Mouse (Mus musculus) lung, embryonic 14.5 days (tissue): ENCODE measurements around the gene Ctdsp1. TPM values are rescaled to one million over a fixed set of nuclear protein-coding genes. Genes with fewer than 3 reads are reported as not detected.

Experiments
- ATAC-seq: fragments of 200-750 bp; cut with Nextera tagmentation; 2 replicates; pipeline ENCODE4 v1.8.0; 2017; ENCODE audit warnings: mild to moderate bottlenecking, moderate TSS enrichment, moderate library complexity; ENCODE audit not compliant: insufficient read depth
- DNase-seq: peaks from one replicate; pipeline ENCODE4 v3.0.0-alpha.2; 2015
- H3K27ac ChIP-seq: fragments of 300-500 bp; sonication (generic); 2 replicates; pipeline ENCODE4 v1.5.1; 2014; ENCODE audit warnings: low read depth, mild to moderate bottlenecking, moderate library complexity
- H3K27me3 ChIP-seq: fragments of 300-500 bp; sonication (generic); 2 replicates; pipeline ENCODE4 v1.6.1; 2014; ENCODE audit warnings: low read length, control low read depth; ENCODE audit not compliant: insufficient read depth
- H3K36me3 ChIP-seq: fragments of 300-500 bp; sonication (generic); 2 replicates; pipeline ENCODE4 v1.6.1; 2014; ENCODE audit warnings: control low read depth; ENCODE audit not compliant: insufficient read depth
- H3K4me1 ChIP-seq: fragments of 300-500 bp; sonication (generic); 2 replicates; pipeline ENCODE4 v1.6.1; 2014; ENCODE audit warnings: antibody characterized with exemption, control low read depth; ENCODE audit not compliant: insufficient read depth
- H3K4me2 ChIP-seq: fragments of 300-500 bp; sonication (generic); 2 replicates; pipeline ENCODE4 v1.6.1; 2014; ENCODE audit warnings: mild to moderate bottlenecking
- H3K4me3 ChIP-seq: fragments of 300-500 bp; sonication (generic); 2 replicates; pipeline ENCODE4 v1.5.1; 2014; ENCODE audit warnings: low read depth, low read length
- H3K9ac ChIP-seq: fragments of 300-500 bp; sonication (generic); 2 replicates; pipeline ENCODE4 v1.6.1; 2014
- H3K9me3 ChIP-seq: fragments of 300-500 bp; sonication (generic); 2 replicates; pipeline ENCODE4 v1.6.1; 2016; ENCODE audit warnings: low read depth, low read length, control low read depth
- CTCF ChIP-seq: IDR thresholded peaks from 2 replicates; pipeline ENCODE4 v1.5.1; 2016; ENCODE audit warnings: antibody characterized with exemption, low read depth
- WGBS: fragments of 180-500 bp; shearing (Covaris S2); extraction: QIAGEN DNeasy Blood & Tissue Kit; methylation state at CpG from one replicate; pipeline ENCODE4 v1.1.7; 2014; 5-methylcytosine and 5-hydroxymethylcytosine counted together
- polyA plus RNA-seq: library from polyadenylated mRNA; unstranded; fragments of >200 nt; fragmentation: Nextera tagmentation; extraction: Ambion mirVana; gene quantifications from 2 replicates; pipeline ENCODE4 v1.2.1, GENCODE M21; 2014

The Ctdsp1 gene
- polyA plus RNA-seq, 1 experiment from 2014 or later = 102 TPM

GRCm38 (mm10) chr1:74386363-74386713, 5.0 kb upstream of the Ctdsp1 start:
- no peak for DNase-seq

GRCm38 (mm10) chr1:74386714-74387385, 4.5 kb upstream of the Ctdsp1 start:
- H3K9me3 ChIP-seq = no peaks in the 10 kb centered on the region
- ATAC-seq (peak; percentile 91), DNase-seq (peak; percentile 97)
- H3K4me1 ChIP-seq = peaks cover 12% of the 10 kb centered on the region
- no peaks in the 10 kb centered on the region for H3K27me3 ChIP-seq
- H3K4me3 ChIP-seq = peak overlapping the region; percentile 53
- TF ChIP-seq CTCF = peak; percentile 62
- H3K27ac ChIP-seq = peak overlapping the region; percentile 99
- WGBS = under 1% methylated on average over 26 of the region's 26 CpGs
- peak overlapping the region; percentile 71 for H3K9ac ChIP-seq
- no peaks in the 10 kb centered on the region for H3K36me3 ChIP-seq
- H3K4me2 ChIP-seq = peak overlapping the region; percentile 66

More at GRCm38 (mm10) chr1:74386363-74386713, 5.0 kb upstream of the Ctdsp1 start:
- H3K36me3 ChIP-seq = no peaks in the 10 kb centered on the region
- H3K4me1 ChIP-seq = peaks cover 12% of the 10 kb centered on the region
- peak overlapping the region; percentile 53 for H3K4me3 ChIP-seq
- H3K9ac ChIP-seq = peak overlapping the region; percentile 71
- no peak for ATAC-seq
- no peaks in the 10 kb centered on the region for H3K9me3 ChIP-seq
- H3K4me2 ChIP-seq = peak overlapping the region; percentile 66
- H3K27ac ChIP-seq = peak overlapping the region; percentile 99
- no peak for TF ChIP-seq CTCF
- 47% methylated on average over 7 of the region's 10 CpGs for WGBS
- no peaks in the 10 kb centered on the region for H3K27me3 ChIP-seq

GRCm38 (mm10) chr1:74387386-74387988, 3.8 kb upstream of the Ctdsp1 start:
- Histone ChIP-seq H3K9ac (no peak overlapping the region), H3K4me3 (peak overlapping the region; percentile 53), H3K4me2 (peak overlapping the region; percentile 66), H3K27ac (peak overlapping the region; percentile 99), H3K4me1 (peaks cover 12% of the 10 kb centered on the region), H3K27me3 (no peaks in the 10 kb centered on the region), H3K9me3 (no peaks in the 10 kb centered on the region), H3K36me3 (no peaks in the 10 kb centered on the region)
- no peak for TF ChIP-seq CTCF
- 52% methylated on average over 15 of the region's 15 CpGs for WGBS
- no peak for ATAC-seq
- DNase-seq = no peak

GRCm38 (mm10) chr1:74388398-74388920, 2.9 kb upstream of the Ctdsp1 start:
- H3K4me1 ChIP-seq = peaks cover 12% of the 10 kb centered on the region

GRCm38 (mm10) chr1:74389831-74390286, 1.4 kb upstream of the Ctdsp1 start:
- Histone ChIP-seq H3K9me3 (no peaks in the 10 kb centered on the region), H3K36me3 (peaks cover 18% of the 10 kb centered on the region), H3K4me1 (peaks cover 12% of the 10 kb centered on the region), H3K27ac (peak overlapping the region; percentile 99), H3K4me3 (peak overlapping the region; percentile 88), H3K4me2 (peak overlapping the region; percentile 98), H3K27me3 (no peaks in the 10 kb centered on the region), H3K9ac (peak overlapping the region; percentile 48)
- DNase-seq = peak; percentile 73
- ATAC-seq = no peak
- 7% methylated on average over 29 of the region's 29 CpGs for WGBS
- TF ChIP-seq CTCF = no peak

More at GRCm38 (mm10) chr1:74388398-74388920, 2.9 kb upstream of the Ctdsp1 start:
- Histone ChIP-seq H3K36me3 (peaks cover 4% of the 10 kb centered on the region), H3K9ac (no peak overlapping the region), H3K4me3 (no peak overlapping the region), H3K9me3 (no peaks in the 10 kb centered on the region), H3K4me2 (no peak overlapping the region), H3K27ac (no peak overlapping the region), H3K27me3 (no peaks in the 10 kb centered on the region)
- WGBS = 77% methylated on average over 7 of the region's 7 CpGs
- no peak for TF ChIP-seq CTCF
- no peak for ATAC-seq
- no peak for DNase-seq

- peaks cover 12% of the 10 kb centered on the region for H3K4me1 ChIP-seq
- peak overlapping the region; percentile 99 for H3K9ac ChIP-seq
- peak; percentile 79 for TF ChIP-seq CTCF
- WGBS = 5% methylated on average over 21 of the region's 21 CpGs
- ATAC-seq (no peak), DNase-seq (peak; percentile 83)
- peak overlapping the region; percentile 99 for H3K27ac ChIP-seq
- H3K36me3 ChIP-seq = peaks cover 23% of the 10 kb centered on the region
- H3K27me3 ChIP-seq = no peaks in the 10 kb centered on the region
- peak overlapping the region; percentile 88 for H3K4me3 ChIP-seq
- H3K9me3 ChIP-seq = no peaks in the 10 kb centered on the region
- peak overlapping the region; percentile 98 for H3K4me2 ChIP-seq
These were observed 912 bp upstream of the Ctdsp1 start for GRCm38 (mm10) chr1:74390287-74390906.

GRCm38 (mm10) chr1:74391844-74392441, 634 bp downstream of the Ctdsp1 start:
- ATAC-seq (peak; percentile 24), DNase-seq (peak; percentile 84)
- H3K9me3 ChIP-seq = no peaks in the 10 kb centered on the region
- 0% methylated on average over 60 of the region's 63 CpGs for WGBS
- H3K27me3 ChIP-seq = no peaks in the 10 kb centered on the region
- H3K36me3 ChIP-seq = peaks cover 25% of the 10 kb centered on the region
- H3K9ac ChIP-seq = peak overlapping the region; percentile 99
- H3K4me2 ChIP-seq = peak overlapping the region; percentile 98
- peak overlapping the region; percentile 99 for H3K27ac ChIP-seq
- H3K4me3 ChIP-seq = peak overlapping the region; percentile 88
- no peak for TF ChIP-seq CTCF
- peaks cover 12% of the 10 kb centered on the region for H3K4me1 ChIP-seq
